Comparison of ENCODE assay signal across 9 mouse cellular contexts in the genomic region with DNA sequence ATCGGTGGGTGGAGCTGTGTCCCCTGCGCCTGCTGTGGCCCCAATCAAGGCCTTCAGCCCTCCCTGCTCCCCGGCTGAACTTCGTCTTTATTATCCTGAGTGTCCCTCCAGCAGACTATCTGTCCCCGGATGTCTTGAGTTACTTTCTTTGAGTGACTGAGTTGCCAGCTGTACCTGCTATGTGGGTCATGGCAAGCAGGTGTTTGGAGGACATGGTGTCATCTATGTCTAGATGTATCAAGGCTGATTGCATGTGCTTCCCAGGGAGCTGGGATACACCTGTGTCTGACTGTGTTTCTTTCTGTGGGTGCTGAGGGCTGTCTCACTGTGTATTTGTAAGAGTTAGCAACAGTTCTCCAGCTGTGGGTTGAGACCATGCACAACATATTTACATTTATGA. TPM values are rescaled to one million over a fixed set of nuclear protein-coding genes. Genes with fewer than 3 reads are reported as not detected.
DNase-seq lines count a peak whose midpoint lies in the region; ATAC-seq and TF ChIP-seq lines count a peak whose summit lies in the region.
"Had no signal": no experiment of that assay in that cellular context is flagged by ENCODE, and none has a peak within 500 bp of the region (broad histone marks: within the 10 kb centered on the region; RNA-seq: fewer than 3 reads in every experiment).

No protein-coding gene starts in this region.

- no peak for DNase-seq in heart, postnatal 0 days (ENCODE audit: low spot score)
- no peak for DNase-seq in heart, postnatal 36 days
- DNase-seq in embryo, embryonic 10.5 days (ENCODE audit: low spot score) = no peak
- DNase-seq in left cerebral cortex, adult 9 months (ENCODE audit: low spot score in 2 of 2) = no peak

- no peaks in the 10 kb centered on the region for H3K36me3 ChIP-seq in heart, postnatal 0 days (replicated peaks; ENCODE audit: control insufficient read depth, insufficient read depth, low read length)
- peaks cover 12% of the 10 kb centered on the region for H3K36me3 ChIP-seq in hindbrain, embryonic 15.5 days
- H3K36me3 ChIP-seq in midbrain, embryonic 15.5 days (replicated peaks) = peaks cover 12% of the 10 kb centered on the region; the same call in 1 of the 2 replicates

- H3K9ac ChIP-seq in heart, postnatal 0 days (replicated peaks; ENCODE audit: low read depth, low read length) = peak overlapping the region; percentile 47; the same call in 1 of the 2 replicates
- H3K9ac ChIP-seq in hindbrain, embryonic 15.5 days = peak overlapping the region; percentile 70
- peak overlapping the region; percentile 79 for H3K9ac ChIP-seq in midbrain, embryonic 15.5 days

- no peaks in the 10 kb centered on the region for H3K9me3 ChIP-seq in heart, postnatal 0 days (replicated peaks; ENCODE audit: control insufficient read depth, low read length)
- H3K9me3 ChIP-seq in hindbrain, embryonic 15.5 days = no peaks in the 10 kb centered on the region
- no peaks in the 10 kb centered on the region for H3K9me3 ChIP-seq in midbrain, embryonic 15.5 days

- peaks cover 70% of the 10 kb centered on the region for H3K27me3 ChIP-seq in heart, postnatal 0 days (ENCODE audit: control insufficient read depth, insufficient read depth, low read length)
- H3K27me3 ChIP-seq in hindbrain, embryonic 15.5 days = no peaks in the 10 kb centered on the region
- H3K27me3 ChIP-seq in midbrain, embryonic 15.5 days (replicated peaks) = no peaks in the 10 kb centered on the region
- H3K27me3 ChIP-seq: Patski had no signal

- peak overlapping the region; percentile 75 for H3K4me2 ChIP-seq in heart, postnatal 0 days (ENCODE audit: low read depth, low read length)
- peak overlapping the region; percentile 92 for H3K4me2 ChIP-seq in hindbrain, embryonic 15.5 days
- peak overlapping the region; percentile 87 for H3K4me2 ChIP-seq in midbrain, embryonic 15.5 days

- TF ChIP-seq EP300 in heart, postnatal 0 days (IDR thresholded peaks at IDR 0.05; ENCODE audit: low read depth) = no peak

- peaks cover 15% of the 10 kb centered on the region for H3K4me1 ChIP-seq in heart, postnatal 0 days (ENCODE audit: control insufficient read depth, insufficient read depth)
- H3K4me1 ChIP-seq in cortical plate, adult 2 months (ENCODE audit: control insufficient read depth, insufficient read depth, low read length) = peaks cover 7% of the 10 kb centered on the region
- H3K4me1 ChIP-seq in hindbrain, embryonic 15.5 days (replicated peaks) = peaks cover 87% of the 10 kb centered on the region
- peaks cover 82% of the 10 kb centered on the region for H3K4me1 ChIP-seq in midbrain, embryonic 15.5 days

- no peak for ATAC-seq in heart, postnatal 0 days (ENCODE audit: insufficient read depth, low read depth)
- ATAC-seq in hindbrain, embryonic 15.5 days (ENCODE audit: low FRiP score, low read depth) = no peak
- no peak for ATAC-seq in midbrain, embryonic 15.5 days (replicated peaks)
- no peak for ATAC-seq in cerebellum, adult (ENCODE audit: insufficient number of reproducible peaks, low FRiP score, low TSS enrichment)
- ATAC-seq: Patski had no signal

- WGBS in heart, postnatal 0 days = 10% methylated on average over 5 of the region's 5 CpGs
- WGBS in hindbrain, embryonic 15.5 days = 11% methylated on average over 5 of the region's 5 CpGs
- WGBS in midbrain, embryonic 15.5 days = 11% methylated on average over 5 of the region's 5 CpGs

- intact Hi-C loops in heart, postnatal 36 days (cut with DNase I) = loop anchor here (5.0 to 10.0 kb wide), 2 partner anchors 213 to 565 kb away; a partner anchor contains a TSS

- H3K27ac ChIP-seq in heart, postnatal 0 days (ENCODE audit: low read depth) = no peak overlapping the region
- H3K27ac ChIP-seq in cortical plate, adult 2 months (ENCODE audit: insufficient read depth, low read length) = no peak overlapping the region
- 0 out of 2 replicates have a peak overlapping the region, but pooled peaks have one; percentile 85 for H3K27ac ChIP-seq in hindbrain, embryonic 15.5 days (replicated peaks)
- 0 out of 2 replicates have a peak overlapping the region, but pooled peaks have one; percentile 79 for H3K27ac ChIP-seq in midbrain, embryonic 15.5 days

- H3K4me3 ChIP-seq in heart, postnatal 0 days (ENCODE audit: low read depth, low read length) = peak overlapping the region; percentile 45
- peak overlapping the region; percentile 45 for H3K4me3 ChIP-seq in cortical plate, adult 2 months (ENCODE audit: insufficient read depth, low read length)
- peak overlapping the region; percentile 73 for H3K4me3 ChIP-seq in hindbrain, embryonic 15.5 days
- peak overlapping the region; percentile 90 for H3K4me3 ChIP-seq in midbrain, embryonic 15.5 days

- no peak for TF ChIP-seq CTCF in heart, postnatal 0 days (IDR thresholded peaks at IDR 0.05; ENCODE audit: low read depth)
- TF ChIP-seq CTCF in cortical plate, adult 2 months (IDR thresholded peaks at IDR 0.05; ENCODE audit: extremely low read depth, insufficient read depth, low read length) = no peak

- no peak for TF ChIP-seq POLR2A in cortical plate, adult 2 months (IDR thresholded peaks at IDR 0.05; ENCODE audit: extremely low read depth, insufficient read depth, low read length)

RNA-seq across cellular contexts. Expression of a gene that starts 6.0 kb away (rescaled TPM):
- total RNA-seq in heart, postnatal 0 days (2014; rRNA removed; ENCODE audit: low replicate concordance) = not detected in 2 replicates
- polyA plus RNA-seq in heart, postnatal 0 days (2015; fragmentation: Nextera tagmentation; extraction: Ambion mirVana) = 0.41 and 0.61 TPM in 2 replicates
- under 1 TPM; 0.44 to 0.51 TPM for total RNA-seq in heart, postnatal 36 days (2021)
- polyA plus RNA-seq in cortical plate, adult 2 months (2012; rRNA removed) = 59.6 and 65.1 TPM in 2 replicates
- polyA plus RNA-seq in hindbrain, embryonic 15.5 days (2015; fragmentation: Nextera tagmentation; extraction: Ambion mirVana) = 180 and 184 TPM in 2 replicates
- 256 and 261 TPM in 2 replicates for polyA plus RNA-seq in midbrain, embryonic 15.5 days (2015; fragmentation: Nextera tagmentation; extraction: Ambion mirVana)

RNA-seq across cellular contexts. Expression of a gene that starts 20.6 kb away (rescaled TPM):
- 7.8 and 61.8 TPM in 2 replicates for total RNA-seq in heart, postnatal 0 days (2014; rRNA removed; ENCODE audit: low replicate concordance)
- 17.9 and 18.0 TPM in 2 replicates for polyA plus RNA-seq in heart, postnatal 0 days (2015; fragmentation: Nextera tagmentation; extraction: Ambion mirVana)
- total RNA-seq in heart, postnatal 36 days (2021) = 10 to 100 TPM in 1 of 2 experiments, 1 to 10 TPM in 1; 9.6 to 10.5 TPM
- polyA plus RNA-seq in cortical plate, adult 2 months (2012; rRNA removed) = 40.8 and 44.7 TPM in 2 replicates
- polyA plus RNA-seq in hindbrain, embryonic 15.5 days (2015; fragmentation: Nextera tagmentation; extraction: Ambion mirVana) = 3.0 and 5.1 TPM in 2 replicates
- polyA plus RNA-seq in midbrain, embryonic 15.5 days (2015; fragmentation: Nextera tagmentation; extraction: Ambion mirVana) = 3.3 and 4.3 TPM in 2 replicates

RNA-seq across cellular contexts. Expression of a gene that starts 28.0 kb away (rescaled TPM):
- total RNA-seq in heart, postnatal 0 days (2014; rRNA removed; ENCODE audit: low replicate concordance) = 30.1 and 46.6 TPM in 2 replicates
- 81.6 and 83.2 TPM in 2 replicates for polyA plus RNA-seq in heart, postnatal 0 days (2015; fragmentation: Nextera tagmentation; extraction: Ambion mirVana)
- 10 to 100 TPM; 34.8 to 44.9 TPM for total RNA-seq in heart, postnatal 36 days (2021)
- 25.9 and 27.4 TPM in 2 replicates for polyA plus RNA-seq in cortical plate, adult 2 months (2012; rRNA removed)
- polyA plus RNA-seq in hindbrain, embryonic 15.5 days (2015; fragmentation: Nextera tagmentation; extraction: Ambion mirVana) = 73.8 and 84.5 TPM in 2 replicates
- 72.4 and 77.3 TPM in 2 replicates for polyA plus RNA-seq in midbrain, embryonic 15.5 days (2015; fragmentation: Nextera tagmentation; extraction: Ambion mirVana)

Comparison
In these comparisons a context has a peak if more than half of its experiments do, and no peak if none do; other contexts are left out.
1. H3K27ac ChIP-seq: peak in hindbrain, embryonic 15.5 days (single experiment) and midbrain, embryonic 15.5 days (single experiment); none in heart, postnatal 0 days (single experiment) and cortical plate, adult 2 months (single experiment).
2. RNA of a gene that starts 6.0 kb away (polyA plus RNA-seq): 256 to 261 TPM in midbrain, embryonic 15.5 days, 180 to 184 TPM in hindbrain, embryonic 15.5 days and 59.6 to 65.1 TPM in cortical plate, adult 2 months; 0.41 to 0.61 TPM in heart, postnatal 0 days; every median in the first group is over 10 times any median in the second.
3. Peak in every context shown above with its lines, with median percentiles within 50 percentile points of each other: H3K4me2 ChIP-seq, H3K4me3 ChIP-seq and H3K9ac ChIP-seq.